Mouse (Mus musculus) intestine, postnatal 0 days (tissue): ENCODE measurements around the gene Ilf3. TPM values are rescaled to one million over a fixed set of nuclear protein-coding genes. Genes with fewer than 3 reads are reported as not detected.

Experiments used
- ATAC-seq: fragments of 200-750 bp; cut with Nextera tagmentation; 2 replicates; pipeline ENCODE4 v1.8.0; 2017; ENCODE audit warnings: mild to moderate bottlenecking, moderate TSS enrichment, moderate library complexity
- H3K27ac ChIP-seq: fragments of 300-500 bp; sonication (generic); 2 replicates; pipeline ENCODE4 v1.5.1; 2014; ENCODE audit warnings: mild to moderate bottlenecking, low read depth, low read length, moderate library complexity
- H3K27me3 ChIP-seq: fragments of 300-500 bp; sonication (generic); replicated peaks from 2 replicates; pipeline ENCODE4 v1.6.1; 2014; ENCODE audit warnings: low read length, mixed read lengths; ENCODE audit not compliant: control insufficient read depth, insufficient read depth
- H3K36me3 ChIP-seq: fragments of 300-500 bp; sonication (generic); 2 replicates; pipeline ENCODE4 v1.6.1; 2014; ENCODE audit warnings: mild to moderate bottlenecking, moderate library complexity; ENCODE audit not compliant: control insufficient read depth, insufficient read depth
- H3K4me1 ChIP-seq: fragments of 300-500 bp; sonication (generic); replicated peaks from 2 replicates; pipeline ENCODE4 v1.6.1; 2014; ENCODE audit warnings: antibody characterized with exemption, low read length, mixed read lengths; ENCODE audit not compliant: control insufficient read depth, insufficient read depth
- H3K4me2 ChIP-seq: fragments of 300-500 bp; sonication (generic); replicated peaks from 2 replicates; pipeline ENCODE4 v1.6.1; 2014; ENCODE audit warnings: low read depth, mild to moderate bottlenecking, moderate library complexity
- H3K4me3 ChIP-seq: fragments of 300-500 bp; sonication (generic); 2 replicates; pipeline ENCODE4 v1.5.1; 2014; ENCODE audit warnings: low read depth, low read length
- H3K9ac ChIP-seq: fragments of 300-500 bp; sonication (generic); 2 replicates; pipeline ENCODE4 v1.6.1; 2014; ENCODE audit warnings: mild to moderate bottlenecking, low read depth, low read length
- H3K9me3 ChIP-seq: fragments of 300-500 bp; sonication (generic); 2 replicates; pipeline ENCODE4 v1.6.1; 2016; ENCODE audit warnings: mixed run types; ENCODE audit not compliant: control insufficient read depth
- CTCF ChIP-seq: sonication (generic); IDR thresholded peaks from 2 replicates; pipeline ENCODE4 v1.5.1; 2016; ENCODE audit warnings: low read depth, mild to moderate bottlenecking, control low read depth, antibody characterized with exemption, moderate library complexity
- WGBS: fragments of 180-500 bp; shearing (Covaris S2); extraction: QIAGEN DNeasy Blood & Tissue Kit; methylation state at CpG from one replicate; pipeline ENCODE4 v1.1.7; 2014; 5-methylcytosine and 5-hydroxymethylcytosine counted together
- polyA plus RNA-seq: library from polyadenylated mRNA; unstranded; fragments of >200 nt; fragmentation: Nextera tagmentation; extraction: Ambion mirVana; gene quantifications from 2 replicates; pipeline ENCODE4 v1.2.1, GENCODE M21; 2015

The Ilf3 gene
- polyA plus RNA-seq, 1 experiment from 2014 or later, result 41.0 TPM

GRCm38 (mm10) chr9:21351702-21352377, 15.8 kb upstream of the Ilf3 start:
- Histone ChIP-seq H3K9ac (no peak overlapping the region), H3K27me3 (no peaks in the 10 kb centered on the region), H3K4me1 (no peaks in the 10 kb centered on the region), H3K36me3 (peaks cover 22% of the 10 kb centered on the region), H3K9me3 (no peaks in the 10 kb centered on the region), H3K4me3 (no peak overlapping the region), H3K27ac (no peak overlapping the region), H3K4me2 (no peak overlapping the region)
- 91% methylated on average over 4 of the region's 4 CpGs for WGBS
- no peak for ATAC-seq
- no peak for TF ChIP-seq CTCF

- no peak overlapping the region for H3K4me2 ChIP-seq
- H3K9ac ChIP-seq, result no peak overlapping the region
- no peak overlapping the region for H3K27ac ChIP-seq
- no peaks in the 10 kb centered on the region for H3K4me1 ChIP-seq
- TF ChIP-seq CTCF, result no peak
- 61% methylated on average over 20 of the region's 20 CpGs for WGBS
- no peaks in the 10 kb centered on the region for H3K27me3 ChIP-seq
- peaks cover 20% of the 10 kb centered on the region for H3K36me3 ChIP-seq
- no peaks in the 10 kb centered on the region for H3K9me3 ChIP-seq
- ATAC-seq, result no peak
- H3K4me3 ChIP-seq, result no peak overlapping the region
Measured at GRCm38 (mm10) chr9:21352463-21353372, 15.0 kb upstream of the Ilf3 start.

GRCm38 (mm10) chr9:21353373-21353686, 14.3 kb upstream of the Ilf3 start:
- H3K4me2 ChIP-seq, result no peak overlapping the region
- H3K36me3 ChIP-seq, result peaks cover 14% of the 10 kb centered on the region
- H3K9ac ChIP-seq, result no peak overlapping the region
- WGBS, result 77% methylated on average over 2 of the region's 2 CpGs
- no peak overlapping the region for H3K27ac ChIP-seq
- no peaks in the 10 kb centered on the region for H3K4me1 ChIP-seq
- no peaks in the 10 kb centered on the region for H3K27me3 ChIP-seq
- H3K9me3 ChIP-seq, result no peaks in the 10 kb centered on the region
- no peak overlapping the region for H3K4me3 ChIP-seq
- TF ChIP-seq CTCF, result no peak
- no peak for ATAC-seq

- 85% methylated on average over 6 of the region's 6 CpGs for WGBS
- no peak for ATAC-seq
Measured at GRCm38 (mm10) chr9:21354796-21355195, 12.9 kb upstream of the Ilf3 start.

GRCm38 (mm10) chr9:21356981-21357718, 10.5 kb upstream of the Ilf3 start:
- peaks cover 10% of the 10 kb centered on the region; the same call in 1 of the 2 replicates for H3K36me3 ChIP-seq
- WGBS, result 0% methylated on average over 1 of the region's 1 CpGs

More at GRCm38 (mm10) chr9:21354796-21355195, 12.9 kb upstream of the Ilf3 start:
- H3K36me3 ChIP-seq, result peaks cover 14% of the 10 kb centered on the region; the same call in 1 of the 2 replicates
- no peak overlapping the region for H3K9ac ChIP-seq
- H3K27ac ChIP-seq, result no peak overlapping the region
- no peak overlapping the region for H3K4me3 ChIP-seq
- H3K4me1 ChIP-seq, result no peaks in the 10 kb centered on the region
- H3K4me2 ChIP-seq, result no peak overlapping the region
- no peaks in the 10 kb centered on the region for H3K9me3 ChIP-seq
- H3K27me3 ChIP-seq, result no peaks in the 10 kb centered on the region
- no peak for TF ChIP-seq CTCF

More at GRCm38 (mm10) chr9:21356981-21357718, 10.5 kb upstream of the Ilf3 start:
- no peak overlapping the region for H3K27ac ChIP-seq
- peak; percentile 90 for TF ChIP-seq CTCF
- ATAC-seq, result peak; percentile 23; the same call in 1 of the 2 replicates
- H3K9me3 ChIP-seq, result no peaks in the 10 kb centered on the region
- H3K4me2 ChIP-seq, result no peak overlapping the region
- no peaks in the 10 kb centered on the region for H3K4me1 ChIP-seq
- no peak overlapping the region for H3K9ac ChIP-seq
- H3K27me3 ChIP-seq, result no peaks in the 10 kb centered on the region
- H3K4me3 ChIP-seq, result no peak overlapping the region
